Mouse (Mus musculus) heart, adult 2 months (tissue): Measurements from ENCODE around the gene Hnrnpab.

Experiments
- CTCF ChIP-seq: fragments of 200-600 bp; IDR thresholded peaks from 2 replicates; pipeline ENCODE4 v1.8.1; 2022; ENCODE audit warnings: antibody characterized with exemption, mild to moderate bottlenecking, moderate library complexity
- EP300 ChIP-seq: fragments of 200-500 bp; IDR thresholded peaks from 2 replicates; pipeline ENCODE4 v1.6.1; 2011; ENCODE audit warnings: low read depth, low read length, control low read depth; ENCODE audit not compliant: insufficient read depth

- TF ChIP-seq CTCF (peak; percentile 90), EP300 (peak; percentile 93)
Observed at GRCm38 (mm10) chr11:51617693-51618092, 11.0 kb upstream of the Hnrnpab start.
